Mouse (Mus musculus): ENCODE measurements around the gene Olfr1030. TPM values are rescaled to one million over a fixed set of nuclear protein-coding genes. Genes with fewer than 3 reads are reported as not detected.
A peak's percentile ranks its signal among the peaks of the same experiment; 100 is the strongest.
"Not testable (repeated sequence)": the region's sequence is repeated elsewhere in the genome, so short reads cannot be mapped to it uniquely, and the experiment has no call there.

Olfr1030 gene
- not detected in 2 replicates for polyA plus RNA-seq (2011; ENCODE audit: insufficient read length, low read depth, missing spikeins)

DNA sequence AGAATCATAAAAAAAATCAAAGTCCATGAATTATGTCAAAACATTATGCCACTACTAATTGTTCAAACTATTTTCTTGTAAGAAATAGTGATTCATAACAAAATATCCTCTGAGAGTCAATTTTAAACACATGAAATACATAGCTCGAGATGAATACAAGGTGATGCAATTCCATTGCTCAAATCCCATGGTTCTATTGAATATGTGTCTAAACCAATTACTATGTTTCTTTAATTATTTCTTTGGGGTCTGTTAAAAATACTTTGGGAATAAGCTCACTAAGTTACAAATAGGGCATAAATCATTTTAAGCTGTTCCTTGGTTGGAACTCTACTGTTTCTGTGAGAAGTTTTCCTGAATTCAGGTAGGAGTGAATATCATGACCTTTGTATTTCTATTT lies at the start of gene Olfr1030:
Gene Olfr1030, plus strand, starts transcription at position 301 of the 400 bp plus-strand sequence.
- TF ChIP-seq POLR2A (IDR thresholded peaks at IDR 0.05; ENCODE audit: low read depth, low read length) (no peak), CTCF (IDR thresholded peaks at IDR 0.05; ENCODE audit: borderline replicate concordance, insufficient read depth, low read length) (no peak)
- Histone ChIP-seq H3K27ac (ENCODE audit: insufficient read depth, low read length) (no peak within 1 kb of the TSS), H3K4me1 (ENCODE audit: control insufficient read depth, insufficient read depth, low read length) (no peaks in the 10 kb centered on the region), H3K4me3 (ENCODE audit: insufficient read depth, low read length) (no peak within 1 kb of the TSS)

- no peak for TF ChIP-seq POLR2A (IDR thresholded peaks at IDR 0.05; ENCODE audit: low read depth, low read length)
- TF ChIP-seq CTCF (IDR thresholded peaks at IDR 0.05; ENCODE audit: borderline replicate concordance, insufficient read depth, low read length) = no peak
Observed at GRCm38 (mm10) chr2:85950137-85950536, 28.9 kb upstream of the Olfr1030 start, which contains the start of gene Olfr1028. Gene Olfr1028 (plus strand): TSS chr2:85950437.

DNA sequence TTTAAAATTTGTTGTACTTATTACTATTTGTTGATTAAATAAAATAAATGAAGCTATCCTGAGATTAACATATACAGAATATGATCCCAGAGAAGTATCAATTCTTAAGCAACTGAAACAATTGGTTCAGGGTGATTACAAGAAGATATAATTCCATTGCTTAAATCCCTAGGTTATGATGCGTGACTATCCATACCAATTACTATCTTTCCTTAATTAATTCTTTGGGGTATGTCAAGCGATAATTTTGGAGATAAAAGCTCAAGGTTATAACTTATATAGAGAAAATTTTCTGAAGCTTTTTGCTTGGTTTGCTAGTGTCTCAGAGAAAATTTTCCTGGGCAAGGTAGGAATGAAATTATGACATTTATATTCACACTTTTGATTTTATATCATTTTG lies 5.5 kb upstream of the Olfr1030 start, which contains the start of gene Olfr1029:
Gene Olfr1029, plus strand, starts transcription at position 301 of the 400 bp plus-strand sequence.
- no peaks in the 10 kb centered on the region for H3K4me1 ChIP-seq (ENCODE audit: control insufficient read depth, insufficient read depth, low read length)
- no peak for TF ChIP-seq CTCF (IDR thresholded peaks at IDR 0.05; ENCODE audit: borderline replicate concordance, insufficient read depth, low read length)
- TF ChIP-seq POLR2A (IDR thresholded peaks at IDR 0.05; ENCODE audit: low read depth, low read length) = no peak
- H3K4me3 ChIP-seq (ENCODE audit: insufficient read depth, low read length) = no peak within 1 kb of the TSS
- no peak within 1 kb of the TSS for H3K27ac ChIP-seq (ENCODE audit: insufficient read depth, low read length)

More at GRCm38 (mm10) chr2:85950137-85950536, 28.9 kb upstream of the Olfr1030 start, which contains the start of gene Olfr1028:
- no peak within 1 kb of the TSS for H3K27ac ChIP-seq (ENCODE audit: insufficient read depth, low read length)
- H3K4me1 ChIP-seq (ENCODE audit: control insufficient read depth, insufficient read depth, low read length) = no peaks in the 10 kb centered on the region
- H3K4me3 ChIP-seq (ENCODE audit: insufficient read depth, low read length) = no peak within 1 kb of the TSS

- Histone ChIP-seq H3K4me1 (ENCODE audit: control insufficient read depth, insufficient read depth, low read length) (no peaks in the 10 kb centered on the region), H3K27ac (ENCODE audit: insufficient read depth, low read length) (no peak within 1 kb of the TSS), H3K4me3 (ENCODE audit: insufficient read depth, low read length) (no peak within 1 kb of the TSS)
- TF ChIP-seq CTCF (IDR thresholded peaks at IDR 0.05; ENCODE audit: borderline replicate concordance, insufficient read depth, low read length) (no peak), POLR2A (IDR thresholded peaks at IDR 0.05; ENCODE audit: low read depth, low read length) (no peak)
Observed at GRCm38 (mm10) chr2:85990004-85990403, 10.9 kb downstream of the Olfr1030 start, which contains the start of gene Olfr1031. Gene Olfr1031 (plus strand): TSS chr2:85990304.

- TF ChIP-seq POLR2A (IDR thresholded peaks at IDR 0.05; ENCODE audit: low read depth, low read length) (no peak), CTCF (IDR thresholded peaks at IDR 0.05; ENCODE audit: borderline replicate concordance, insufficient read depth, low read length) (no peak)
- no peak within 1 kb of the TSS for H3K4me3 ChIP-seq (ENCODE audit: insufficient read depth, low read length)
- H3K27ac ChIP-seq (ENCODE audit: insufficient read depth, low read length) = no peak within 1 kb of the TSS
- H3K4me1 ChIP-seq (ENCODE audit: control insufficient read depth, insufficient read depth, low read length) = no peaks in the 10 kb centered on the region
Observed at GRCm38 (mm10) chr2:86005240-86005639, 26.2 kb downstream of the Olfr1030 start, which contains the start of gene Olfr1032. Gene Olfr1032 (plus strand): TSS chr2:86005540.

DNA sequence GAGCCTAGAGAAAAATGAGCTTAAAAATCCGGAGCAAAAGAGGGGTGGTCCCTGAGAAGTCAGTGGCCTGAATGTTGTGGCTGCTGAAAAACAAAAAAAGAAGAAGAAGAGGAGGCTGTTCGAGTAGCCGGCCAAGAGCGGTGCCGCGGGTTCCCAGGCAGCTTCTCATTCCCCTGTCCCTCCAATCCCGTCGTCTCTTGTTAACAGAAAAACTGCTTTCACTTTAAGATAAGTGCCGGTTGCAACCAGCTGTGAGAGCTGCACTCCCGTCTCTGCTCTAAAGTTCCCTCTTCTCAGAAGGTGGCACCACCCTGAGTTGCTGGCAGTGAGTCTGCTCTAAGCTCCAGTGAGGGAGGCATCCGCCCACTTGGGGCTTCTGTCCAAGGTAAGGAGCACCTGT lies 41.3 kb downstream of the Olfr1030 start, which contains the start of gene Olfr1033:
Gene Olfr1033, plus strand, starts transcription at position 228 of the 400 bp plus-strand sequence.
- H3K4me3 ChIP-seq (ENCODE audit: insufficient read depth, low read length) = peak within 1 kb of the TSS; percentile 32
- H3K27ac ChIP-seq (ENCODE audit: insufficient read depth, low read length); H3K4me1 ChIP-seq (ENCODE audit: control insufficient read depth, insufficient read depth, low read length): not testable (repeated sequence)

- H3K27ac ChIP-seq (ENCODE audit: insufficient read depth, low read length); H3K4me1 ChIP-seq (ENCODE audit: control insufficient read depth, insufficient read depth, low read length); H3K4me3 ChIP-seq (ENCODE audit: insufficient read depth, low read length): not testable (repeated sequence)
Observed at GRCm38 (mm10) chr2:86021518-86021917, 42.4 kb downstream of the Olfr1030 start.

Other genes with a start within 250 kb of the Olfr1030 start
- not detected in 2 replicates for gene Olfr1012, start 216.5 kb upstream of the Olfr1030 start, polyA plus RNA-seq (2011; ENCODE audit: insufficient read length, low read depth, missing spikeins)
- gene Olfr1013, start 212.2 kb upstream of the Olfr1030 start, polyA plus RNA-seq (2011; ENCODE audit: insufficient read length, low read depth, missing spikeins) = not detected in 2 replicates
- gene Olfr1014, start 206.6 kb upstream of the Olfr1030 start, polyA plus RNA-seq (2011; ENCODE audit: insufficient read length, low read depth, missing spikeins) = not detected in 2 replicates
- gene Olfr1015, start 197.3 kb upstream of the Olfr1030 start, polyA plus RNA-seq (2011; ENCODE audit: insufficient read length, low read depth, missing spikeins) = not detected in 2 replicates
- not detected in 2 replicates for gene Olfr1016, start 176.7 kb upstream of the Olfr1030 start, polyA plus RNA-seq (2011; ENCODE audit: insufficient read length, low read depth, missing spikeins)
- gene Olfr1018, start 160.8 kb upstream of the Olfr1030 start, polyA plus RNA-seq (2011; ENCODE audit: insufficient read length, low read depth, missing spikeins) = not detected in 2 replicates
- not detected in 2 replicates for gene Olfr1019, start 133.8 kb upstream of the Olfr1030 start, polyA plus RNA-seq (2011; ENCODE audit: insufficient read length, low read depth, missing spikeins)
- gene Olfr1020, start 132.2 kb upstream of the Olfr1030 start, polyA plus RNA-seq (2011; ENCODE audit: insufficient read length, low read depth, missing spikeins) = not detected in 2 replicates
- not detected in 2 replicates for gene Olfr1022, start 110.7 kb upstream of the Olfr1030 start, polyA plus RNA-seq (2011; ENCODE audit: insufficient read length, low read depth, missing spikeins)
- gene Olfr1023, start 93.6 kb upstream of the Olfr1030 start, polyA plus RNA-seq (2011; ENCODE audit: insufficient read length, low read depth, missing spikeins) = not detected in 2 replicates
- gene Olfr1024, start 74.2 kb upstream of the Olfr1030 start, polyA plus RNA-seq (2011; ENCODE audit: insufficient read length, low read depth, missing spikeins) = not detected in 2 replicates
- not detected in 2 replicates for gene Olfr1025-ps1, start 64.1 kb upstream of the Olfr1030 start, polyA plus RNA-seq (2011; ENCODE audit: insufficient read length, low read depth, missing spikeins)
- not detected in 2 replicates for gene Olfr1026, start 57.7 kb upstream of the Olfr1030 start, polyA plus RNA-seq (2011; ENCODE audit: insufficient read length, low read depth, missing spikeins)
- gene Olfr1028, start 28.8 kb upstream of the Olfr1030 start, polyA plus RNA-seq (2011; ENCODE audit: insufficient read length, low read depth, missing spikeins) = not detected in 2 replicates
- gene Olfr1029, start 5.4 kb upstream of the Olfr1030 start, polyA plus RNA-seq (2011; ENCODE audit: insufficient read length, low read depth, missing spikeins) = not detected in 2 replicates
- not detected in 2 replicates for gene Olfr1031, start 11.0 kb downstream of the Olfr1030 start, polyA plus RNA-seq (2011; ENCODE audit: insufficient read length, low read depth, missing spikeins)
- not detected in 2 replicates for gene Olfr1032, start 26.3 kb downstream of the Olfr1030 start, polyA plus RNA-seq (2011; ENCODE audit: insufficient read length, low read depth, missing spikeins)
- 0.63 and 1.2 TPM in 2 replicates for gene Olfr1033, start 41.4 kb downstream of the Olfr1030 start, polyA plus RNA-seq (2011; ENCODE audit: insufficient read length, low read depth, missing spikeins)
- gene Olfr1034, start 66.6 kb downstream of the Olfr1030 start, polyA plus RNA-seq (2011; ENCODE audit: insufficient read length, low read depth, missing spikeins) = not detected in 2 replicates
- not detected in 2 replicates for gene Olfr1036, start 94.7 kb downstream of the Olfr1030 start, polyA plus RNA-seq (2011; ENCODE audit: insufficient read length, low read depth, missing spikeins)
- not detected in 2 replicates for gene Olfr1037, start 108.1 kb downstream of the Olfr1030 start, polyA plus RNA-seq (2011; ENCODE audit: insufficient read length, low read depth, missing spikeins)
- not detected in 2 replicates for gene Olfr1039, start 156.7 kb downstream of the Olfr1030 start, polyA plus RNA-seq (2011; ENCODE audit: insufficient read length, low read depth, missing spikeins)
- gene Olfr1040, start 167.5 kb downstream of the Olfr1030 start, polyA plus RNA-seq (2011; ENCODE audit: insufficient read length, low read depth, missing spikeins) = not detected in 2 replicates
- gene Olfr1042, start 182.6 kb downstream of the Olfr1030 start, polyA plus RNA-seq (2011; ENCODE audit: insufficient read length, low read depth, missing spikeins) = not detected in 2 replicates
- not detected in 2 replicates for gene Olfr1043, start 188.2 kb downstream of the Olfr1030 start, polyA plus RNA-seq (2011; ENCODE audit: insufficient read length, low read depth, missing spikeins)
- not detected in 2 replicates for gene Olfr1044, start 198.5 kb downstream of the Olfr1030 start, polyA plus RNA-seq (2011; ENCODE audit: insufficient read length, low read depth, missing spikeins)
- gene Olfr52, start 206.4 kb downstream of the Olfr1030 start, polyA plus RNA-seq (2011; ENCODE audit: insufficient read length, low read depth, missing spikeins) = not detected in 2 replicates
- not detected in 2 replicates for gene Olfr1045, start 223.7 kb downstream of the Olfr1030 start, polyA plus RNA-seq (2011; ENCODE audit: insufficient read length, low read depth, missing spikeins)
- not detected in 2 replicates for gene Olfr1046, start 240.0 kb downstream of the Olfr1030 start, polyA plus RNA-seq (2011; ENCODE audit: insufficient read length, low read depth, missing spikeins)